Mouse (Mus musculus): ENCODE data around the gene Gnpnat1.

DNA sequence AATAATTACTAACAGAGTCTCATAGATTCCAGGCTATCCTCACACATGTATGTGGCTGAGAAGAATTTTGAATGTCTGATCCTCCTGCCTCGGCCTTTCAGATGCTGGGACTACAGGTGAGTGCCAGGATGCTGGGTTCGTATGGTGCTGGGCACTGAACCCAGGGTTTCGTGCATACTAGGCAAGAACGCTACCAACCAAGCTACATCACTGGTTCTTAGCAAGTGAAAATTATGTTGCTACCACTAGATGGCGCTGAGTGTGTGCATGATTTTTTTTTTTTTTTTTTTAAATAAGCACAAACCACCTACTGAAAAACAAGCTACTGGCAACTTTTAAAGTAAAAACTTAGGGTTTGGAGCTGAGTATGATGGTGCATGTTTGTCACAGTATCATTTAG, 18.5 kb upstream of the Gnpnat1 start:
- TF ChIP-seq HCFC1 (IDR thresholded peaks at IDR 0.05; ENCODE audit: borderline replicate concordance, insufficient read depth, low read length) (no peak), ZC3H11A (IDR thresholded peaks at IDR 0.05; ENCODE audit: borderline replicate concordance, low read depth, low read length) (peak; percentile 44; the same call in 1 of the 2 replicates), CHD2 (IDR thresholded peaks at IDR 0.05; ENCODE audit: low read depth, low read length) (no peak), ZNF384 (IDR thresholded peaks at IDR 0.05; ENCODE audit: low read depth, low read length) (peak; percentile 99), MAFK (IDR thresholded peaks at IDR 0.05; ENCODE audit: insufficient read depth, low read depth, low read length) (peak; percentile 44; the same call in 1 of the 2 replicates)
